13 mouse cellular contexts compared by ENCODE assay signal in the genomic region with DNA sequence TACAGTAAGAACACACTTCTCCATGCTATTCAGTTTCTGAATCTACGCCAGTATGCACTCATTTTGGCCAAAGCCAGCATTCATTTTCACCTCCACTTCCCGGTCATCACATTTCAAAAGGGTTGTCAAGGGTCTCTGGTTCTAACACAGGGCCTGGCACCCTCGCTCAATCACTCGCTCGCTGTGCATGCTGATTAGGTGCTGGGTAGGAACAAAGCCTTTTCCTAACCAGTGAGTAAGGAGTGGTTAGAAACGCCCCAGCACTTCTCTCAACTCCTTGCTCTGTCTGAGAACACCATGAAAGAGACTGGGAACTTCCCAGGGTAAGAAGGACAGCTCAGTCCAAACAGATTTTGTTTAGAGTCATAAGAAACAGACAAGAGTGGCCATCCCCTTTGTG.
"Had no signal": no experiment of that assay in that cellular context is flagged by ENCODE, and none has a peak within 500 bp of the region (broad histone marks: within the 10 kb centered on the region; RNA-seq: fewer than 3 reads in every experiment).

No protein-coding gene starts in this region.

- DNase-seq: kidney, postnatal 25 days; lung, adult 2 months; lung, postnatal 4 days; thymus, adult 18-20 months; thymus, postnatal 14 days had no signal

- H3K27ac ChIP-seq: left cerebral cortex, adult 2 months; limb, embryonic 10.5 days; liver, embryonic 15.5 days; midbrain, embryonic 10.5 days; midbrain, embryonic 15.5 days; neural tube, embryonic 12.5 days had no signal

- H3K36me3 ChIP-seq: limb, embryonic 10.5 days; liver, embryonic 15.5 days; midbrain, embryonic 10.5 days; midbrain, embryonic 15.5 days; neural tube, embryonic 12.5 days had no signal

- ATAC-seq: lung, postnatal 0 days; midbrain, embryonic 15.5 days had no signal

- H3K9me3 ChIP-seq: limb, embryonic 10.5 days; liver, embryonic 15.5 days; midbrain, embryonic 10.5 days; midbrain, embryonic 15.5 days; neural tube, embryonic 12.5 days had no signal

- H3K4me1 ChIP-seq: liver, embryonic 15.5 days; midbrain, embryonic 10.5 days; midbrain, embryonic 15.5 days; neural tube, embryonic 12.5 days had no signal

- H3K27me3 ChIP-seq: liver, embryonic 15.5 days; neural tube, embryonic 12.5 days had no signal

- H3K9ac ChIP-seq: liver, embryonic 15.5 days; midbrain, embryonic 15.5 days; neural tube, embryonic 12.5 days had no signal

- H3K4me2 ChIP-seq: liver, embryonic 11.5 days; liver, embryonic 15.5 days; midbrain, embryonic 15.5 days; neural tube, embryonic 12.5 days had no signal

- H3K4me3 ChIP-seq: left cerebral cortex, adult 2 months; limb, embryonic 10.5 days; liver, embryonic 15.5 days; midbrain, embryonic 10.5 days; midbrain, embryonic 15.5 days; neural tube, embryonic 12.5 days had no signal
